Mouse (Mus musculus) kidney, adult 2 months (tissue): ENCODE results near the gene Plxdc2. TPM values are rescaled to one million over a fixed set of nuclear protein-coding genes. Genes with fewer than 3 reads are reported as not detected.

Experiments used
- DNase-seq: peaks from one replicate; pipeline ENCODE4 v3.0.0; 2021
- H3K27ac ChIP-seq: fragments of 200-500 bp; 2 replicates; pipeline ENCODE4 v1.5.1; 2012; ENCODE audit warnings: low read depth, low read length, control low read depth, inconsistent platforms; ENCODE audit not compliant: insufficient read depth
- H3K27me3 ChIP-seq: fragments of 200-500 bp; replicated peaks from 2 replicates; pipeline ENCODE4 v1.6.1; 2012; ENCODE audit warnings: mild to moderate bottlenecking, moderate library complexity, low read length, inconsistent platforms; ENCODE audit not compliant: control insufficient read depth, insufficient read depth
- H3K36me3 ChIP-seq: fragments of 200-500 bp; 2 replicates; pipeline ENCODE4 v1.6.1; 2012; ENCODE audit warnings: mild to moderate bottlenecking, moderate library complexity, low read length, inconsistent platforms; ENCODE audit not compliant: control insufficient read depth, insufficient read depth
- H3K4me1 ChIP-seq: fragments of 200-500 bp; 2 replicates; pipeline ENCODE4 v1.6.1; 2011; ENCODE audit warnings: low read length; ENCODE audit not compliant: control insufficient read depth, insufficient read depth
- H3K4me3 ChIP-seq: fragments of 200-500 bp; 2 replicates; pipeline ENCODE4 v1.5.1; 2011; ENCODE audit warnings: mild to moderate bottlenecking, low read depth, low read length, control low read depth; ENCODE audit not compliant: insufficient read depth
- CTCF ChIP-seq: fragments of 200-500 bp; conservative IDR thresholded peaks from 2 replicates; pipeline ENCODE4 v1.5.1; 2011; ENCODE audit warnings: low read depth, mild to moderate bottlenecking, control low read depth, low read length, moderate library complexity, mixed read lengths; ENCODE audit not compliant: insufficient read depth, insufficient read length
- POLR2A ChIP-seq: fragments of 200-500 bp; IDR thresholded peaks from one replicate; pipeline ENCODE4 v1.6.1; 2011; ENCODE audit warnings: low read depth, low read length, control low read depth
- WGBS: fragments of 180-500 bp; shearing (Covaris S2); methylation state at CpG from one replicate; pipeline ENCODE4 v1.1.7; 2018; 5-methylcytosine and 5-hydroxymethylcytosine counted together
- polyA plus RNA-seq: library from polyadenylated mRNA; depleted of rRNA; stranded (reverse); fragments of >200 nt; gene quantifications from 2 replicates; pipeline ENCODE4 v1.2.3, GENCODE M21; 2012

Plxdc2 gene
- polyA plus RNA-seq, 1 experiment = 34.3 TPM

DNA sequence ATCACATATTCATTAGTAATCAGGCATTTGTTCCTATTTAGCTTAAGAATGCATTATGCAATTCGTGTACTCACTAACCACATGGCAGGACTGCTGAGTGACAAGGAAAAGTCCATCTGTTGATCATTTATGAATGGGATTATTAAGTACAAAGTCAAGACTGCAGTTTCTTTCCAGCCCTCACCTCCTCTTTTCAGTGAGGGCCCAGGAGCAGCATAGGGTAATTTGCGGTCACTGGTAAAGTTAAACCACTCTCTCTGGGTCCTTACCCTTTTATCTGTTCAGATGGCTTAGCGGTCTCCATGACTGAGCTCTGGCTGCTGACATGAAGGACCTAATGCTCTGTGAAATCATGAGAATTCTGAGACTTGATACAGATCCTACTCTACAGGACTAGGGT, 248.2 kb downstream of the Plxdc2 start:
- Histone ChIP-seq H3K4me1 (peaks cover 13% of the 10 kb centered on the region), H3K36me3 (no peaks in the 10 kb centered on the region), H3K4me3 (no peak overlapping the region), H3K27ac (0 out of 2 replicates have a peak overlapping the region, but pooled peaks have one; percentile 46), H3K27me3 (no peaks in the 10 kb centered on the region)
- no peak for TF ChIP-seq POLR2A
- no peak for TF ChIP-seq CTCF
- 53% methylated on average over 3 of the region's 3 CpGs for WGBS
- DNase-seq = peak; percentile 84

DNA sequence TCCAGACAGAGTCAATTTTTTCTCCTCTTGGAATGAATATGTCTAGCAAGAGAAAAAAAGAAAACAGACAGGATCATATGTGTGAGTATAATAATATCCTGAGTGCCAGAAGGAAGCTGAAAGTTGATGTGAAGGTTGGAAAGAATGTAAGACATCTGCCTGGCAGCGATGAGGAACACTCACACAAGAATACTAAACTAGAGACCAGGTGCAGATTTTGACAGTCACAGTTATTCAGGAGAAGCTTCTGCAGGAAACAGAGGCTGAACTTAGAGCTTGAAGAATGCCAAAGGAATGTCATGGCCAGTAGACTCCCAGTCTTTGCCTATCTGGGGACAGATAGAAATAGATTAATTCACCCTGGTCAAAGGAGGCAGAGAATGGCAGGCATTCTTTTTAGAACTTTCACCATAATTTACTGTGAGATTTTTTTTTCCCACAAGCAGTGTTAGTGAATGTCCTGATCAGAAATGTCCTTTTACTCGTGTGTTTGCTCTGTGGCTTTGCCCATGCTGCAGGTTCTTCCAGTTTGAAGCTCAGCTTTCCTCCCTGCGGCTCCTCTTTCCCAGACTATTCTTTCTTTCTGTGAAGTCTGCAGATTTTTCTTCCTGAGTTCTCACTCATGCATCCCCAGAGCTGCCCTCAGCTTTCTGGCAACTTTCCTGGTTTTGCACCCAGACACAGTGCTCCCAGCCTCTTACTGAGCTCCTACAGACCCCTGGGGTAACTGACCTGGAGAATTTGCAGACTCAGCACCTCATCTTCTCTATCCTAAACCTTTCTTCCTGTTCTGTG, 251.9 kb downstream of the Plxdc2 start:
- H3K36me3 ChIP-seq = no peaks in the 10 kb centered on the region
- DNase-seq = peak; percentile 84

DNA sequence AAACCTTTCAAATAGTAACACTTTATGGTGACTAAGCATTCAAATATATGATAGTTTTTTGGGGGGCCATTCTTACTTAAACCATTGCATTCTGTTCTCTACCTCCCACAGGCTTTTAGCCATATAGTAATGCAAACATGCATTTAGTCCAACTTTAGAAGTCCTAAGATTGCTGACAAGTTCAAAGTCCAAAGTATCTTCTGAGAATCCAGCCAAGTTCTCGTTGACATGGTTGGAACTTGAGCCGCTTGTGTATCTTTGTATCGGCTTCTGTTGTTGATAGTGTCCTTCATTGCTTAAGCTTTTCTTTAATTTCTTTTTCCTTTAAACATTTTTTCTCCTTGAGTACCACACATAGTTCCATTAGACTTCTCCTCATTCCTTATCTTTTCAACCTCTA, 286.0 kb downstream of the Plxdc2 start:
- TF ChIP-seq CTCF = no peak

More for the DNA sequence above, 251.9 kb downstream of the Plxdc2 start:
- TF ChIP-seq CTCF = no peak
- no peak for TF ChIP-seq POLR2A
- Histone ChIP-seq H3K4me1 (peaks cover 11% of the 10 kb centered on the region), H3K4me3 (no peak overlapping the region), H3K27ac (peak overlapping the region; percentile 66), H3K27me3 (no peaks in the 10 kb centered on the region)
- 28% methylated on average over 3 of the region's 3 CpGs for WGBS

DNA sequence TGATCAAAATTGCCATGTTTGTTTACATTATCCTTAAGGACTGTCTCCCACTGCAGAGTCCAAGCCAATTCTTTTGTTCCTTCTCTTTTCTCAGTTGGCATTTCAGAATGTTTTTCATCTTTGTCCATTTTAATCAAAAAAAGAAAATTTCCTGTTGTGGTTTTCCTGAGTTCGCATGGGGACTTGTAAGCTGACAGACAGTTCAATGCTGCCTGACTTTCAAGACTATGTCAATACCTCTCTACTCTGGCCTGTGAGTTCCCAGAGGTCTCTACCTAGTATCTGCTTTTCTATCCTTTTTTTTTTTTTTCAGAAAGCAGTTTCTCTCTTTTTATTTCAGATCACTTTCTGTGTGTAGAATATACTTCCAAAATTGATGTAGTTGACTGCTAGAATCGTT, 295.6 kb downstream of the Plxdc2 start:
- WGBS = 76% methylated on average over 2 of the region's 2 CpGs
- TF ChIP-seq POLR2A = no peak
- no peak for TF ChIP-seq CTCF
- no peak overlapping the region for H3K27ac ChIP-seq
- H3K36me3 ChIP-seq = no peaks in the 10 kb centered on the region
- DNase-seq = no peak
- H3K4me1 ChIP-seq = no peaks in the 10 kb centered on the region
- H3K4me3 ChIP-seq = no peak overlapping the region
- no peaks in the 10 kb centered on the region for H3K27me3 ChIP-seq

More for the DNA sequence above, 286.0 kb downstream of the Plxdc2 start:
- WGBS = 60% methylated on average over 3 of the region's 3 CpGs
- peak; percentile 70 for DNase-seq
- H3K27ac ChIP-seq = no peak overlapping the region
- H3K4me3 ChIP-seq = no peak overlapping the region
- H3K36me3 ChIP-seq = no peaks in the 10 kb centered on the region
- no peaks in the 10 kb centered on the region for H3K4me1 ChIP-seq
- no peaks in the 10 kb centered on the region for H3K27me3 ChIP-seq

DNA sequence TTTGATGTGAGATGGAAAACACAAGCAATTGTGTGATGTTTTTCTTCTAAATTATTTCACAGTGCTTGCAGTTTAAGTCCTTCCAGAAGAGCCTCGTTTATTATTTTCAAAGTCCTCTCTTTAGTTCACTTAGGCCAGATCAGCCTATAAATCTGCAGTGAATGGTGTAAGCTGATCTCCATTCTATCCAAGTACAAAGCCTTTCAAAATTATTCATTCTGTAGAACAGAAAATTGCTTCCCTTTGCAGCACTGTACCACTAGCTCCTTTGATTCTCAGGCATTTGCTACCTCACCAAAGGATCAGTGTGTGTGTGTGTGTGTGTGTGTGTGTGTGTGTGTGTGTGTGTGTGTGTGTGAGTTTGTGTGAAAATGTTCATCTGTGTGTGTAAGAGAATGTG, 308.4 kb downstream of the Plxdc2 start:
- no peaks in the 10 kb centered on the region for H3K36me3 ChIP-seq
- H3K4me1 ChIP-seq = no peaks in the 10 kb centered on the region
- no peak for DNase-seq
- no peak overlapping the region for H3K27ac ChIP-seq
- no peaks in the 10 kb centered on the region for H3K27me3 ChIP-seq
- TF ChIP-seq CTCF (no peak), POLR2A (no peak)
- WGBS = 35% methylated on average over 1 of the region's 1 CpGs
- H3K4me3 ChIP-seq = no peak overlapping the region

DNA sequence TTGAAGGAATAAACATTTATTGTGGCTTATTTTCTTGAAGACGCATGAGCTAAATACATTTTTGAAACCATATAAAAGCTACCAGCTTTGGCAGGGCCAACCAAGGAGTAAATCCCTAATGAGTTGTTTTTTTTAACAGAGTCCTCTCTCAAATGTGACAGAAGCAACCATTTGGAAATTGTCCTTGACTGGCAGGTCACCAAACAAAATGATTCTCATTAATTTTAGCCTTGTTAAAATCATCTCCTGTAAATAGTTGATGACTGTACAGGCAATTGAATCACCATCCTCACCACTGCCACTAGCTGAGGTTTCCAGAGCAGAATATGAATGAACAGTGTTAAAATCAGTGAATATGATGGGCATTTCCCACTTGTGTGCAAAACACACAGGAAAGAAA, 312.3 kb downstream of the Plxdc2 start:
- Histone ChIP-seq H3K36me3 (no peaks in the 10 kb centered on the region), H3K4me1 (no peaks in the 10 kb centered on the region), H3K27me3 (no peaks in the 10 kb centered on the region), H3K27ac (no peak overlapping the region), H3K4me3 (no peak overlapping the region)
- TF ChIP-seq POLR2A = no peak
- no peak for TF ChIP-seq CTCF
- no peak for DNase-seq
- WGBS = 85% methylated on average over 1 of the region's 1 CpGs

DNA sequence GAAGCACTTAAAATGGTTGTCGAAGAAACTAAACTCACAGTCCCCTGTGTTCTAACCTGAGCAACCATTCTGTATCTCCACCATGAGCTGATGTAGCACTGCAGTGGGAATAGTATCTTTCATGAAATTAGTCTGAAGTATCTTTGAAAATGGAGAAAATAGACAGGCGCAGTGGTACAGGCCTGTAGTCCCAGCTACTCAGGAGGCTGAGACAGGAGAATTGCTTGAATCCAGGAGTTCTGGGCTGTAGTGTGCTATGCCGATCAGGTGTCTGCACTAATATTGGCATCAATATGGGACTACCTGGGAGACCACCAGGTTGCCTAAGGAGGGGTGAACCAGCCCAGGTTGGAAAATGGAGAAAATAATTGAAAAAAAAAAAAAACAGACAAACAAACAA, 326.8 kb downstream of the Plxdc2 start:
- TF ChIP-seq POLR2A = no peak
- TF ChIP-seq CTCF = no peak
- Histone ChIP-seq H3K27ac (no peak overlapping the region), H3K4me1 (no peaks in the 10 kb centered on the region), H3K27me3 (no peaks in the 10 kb centered on the region), H3K4me3 (no peak overlapping the region), H3K36me3 (no peaks in the 10 kb centered on the region)
- WGBS = 98% methylated on average over 3 of the region's 3 CpGs
- no peak for DNase-seq
